Mouse (Mus musculus) lung, embryonic 14.5 days (tissue): ENCODE measurements around the gene Pdx1. TPM values are rescaled to one million over a fixed set of nuclear protein-coding genes. Genes with fewer than 3 reads are reported as not detected.

ENCODE experiments used
- ATAC-seq: fragments of 200-750 bp; cut with Nextera tagmentation; 2 replicates; pipeline ENCODE4 v1.8.0; 2017; ENCODE audit warnings: mild to moderate bottlenecking, moderate TSS enrichment, moderate library complexity; ENCODE audit not compliant: insufficient read depth
- DNase-seq: peaks from one replicate; pipeline ENCODE4 v3.0.0-alpha.2; 2015
- H3K27ac ChIP-seq: fragments of 300-500 bp; sonication (generic); 2 replicates; pipeline ENCODE4 v1.5.1; 2014; ENCODE audit warnings: low read depth, mild to moderate bottlenecking, moderate library complexity
- H3K27me3 ChIP-seq: fragments of 300-500 bp; sonication (generic); 2 replicates; pipeline ENCODE4 v1.6.1; 2014; ENCODE audit warnings: low read length, control low read depth; ENCODE audit not compliant: insufficient read depth
- H3K36me3 ChIP-seq: fragments of 300-500 bp; sonication (generic); 2 replicates; pipeline ENCODE4 v1.6.1; 2014; ENCODE audit warnings: control low read depth; ENCODE audit not compliant: insufficient read depth
- H3K4me1 ChIP-seq: fragments of 300-500 bp; sonication (generic); 2 replicates; pipeline ENCODE4 v1.6.1; 2014; ENCODE audit warnings: antibody characterized with exemption, control low read depth; ENCODE audit not compliant: insufficient read depth
- H3K4me2 ChIP-seq: fragments of 300-500 bp; sonication (generic); 2 replicates; pipeline ENCODE4 v1.6.1; 2014; ENCODE audit warnings: mild to moderate bottlenecking
- H3K4me3 ChIP-seq: fragments of 300-500 bp; sonication (generic); 2 replicates; pipeline ENCODE4 v1.5.1; 2014; ENCODE audit warnings: low read depth, low read length
- H3K9ac ChIP-seq: fragments of 300-500 bp; sonication (generic); 2 replicates; pipeline ENCODE4 v1.6.1; 2014
- H3K9me3 ChIP-seq: fragments of 300-500 bp; sonication (generic); 2 replicates; pipeline ENCODE4 v1.6.1; 2016; ENCODE audit warnings: low read depth, low read length, control low read depth
- CTCF ChIP-seq: IDR thresholded peaks from 2 replicates; pipeline ENCODE4 v1.5.1; 2016; ENCODE audit warnings: antibody characterized with exemption, low read depth
- WGBS: fragments of 180-500 bp; shearing (Covaris S2); extraction: QIAGEN DNeasy Blood & Tissue Kit; methylation state at CpG from one replicate; pipeline ENCODE4 v1.1.7; 2014; 5-methylcytosine and 5-hydroxymethylcytosine counted together
- polyA plus RNA-seq: library from polyadenylated mRNA; unstranded; fragments of >200 nt; fragmentation: Nextera tagmentation; extraction: Ambion mirVana; gene quantifications from 2 replicates; pipeline ENCODE4 v1.2.1, GENCODE M21; 2014

The Pdx1 gene
- polyA plus RNA-seq, 1 experiment from 2014 or later = not detected

DNA sequence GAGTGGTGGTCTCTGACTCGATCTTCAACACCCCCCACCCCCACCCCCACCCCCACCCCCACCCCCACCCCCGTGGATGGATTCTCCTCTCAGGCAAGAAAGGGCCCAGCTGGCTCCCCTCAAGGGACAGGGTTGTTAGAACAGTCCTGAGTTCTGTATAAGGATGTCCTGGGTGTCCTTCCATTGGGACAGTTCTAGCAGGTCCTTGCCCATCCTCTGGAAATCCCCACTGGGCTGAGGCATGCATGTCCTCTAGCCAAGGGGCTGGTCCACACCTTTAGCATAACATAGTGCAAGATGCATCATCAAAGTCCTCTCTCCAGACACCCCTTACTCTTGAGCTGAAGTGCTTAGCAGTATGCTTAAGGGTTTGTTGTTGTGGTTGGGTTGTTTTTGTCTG, 40.0 kb downstream of the Pdx1 start:
- Histone ChIP-seq H3K27me3 (peaks cover 100% of the 10 kb centered on the region), H3K4me3 (no peak overlapping the region), H3K9ac (no peak overlapping the region), H3K27ac (no peak overlapping the region), H3K4me1 (no peaks in the 10 kb centered on the region), H3K36me3 (no peaks in the 10 kb centered on the region), H3K4me2 (no peak overlapping the region), H3K9me3 (no peaks in the 10 kb centered on the region)
- ATAC-seq = no peak
- 12% methylated on average over 2 of the region's 2 CpGs for WGBS
- DNase-seq = no peak
- no peak for TF ChIP-seq CTCF

DNA sequence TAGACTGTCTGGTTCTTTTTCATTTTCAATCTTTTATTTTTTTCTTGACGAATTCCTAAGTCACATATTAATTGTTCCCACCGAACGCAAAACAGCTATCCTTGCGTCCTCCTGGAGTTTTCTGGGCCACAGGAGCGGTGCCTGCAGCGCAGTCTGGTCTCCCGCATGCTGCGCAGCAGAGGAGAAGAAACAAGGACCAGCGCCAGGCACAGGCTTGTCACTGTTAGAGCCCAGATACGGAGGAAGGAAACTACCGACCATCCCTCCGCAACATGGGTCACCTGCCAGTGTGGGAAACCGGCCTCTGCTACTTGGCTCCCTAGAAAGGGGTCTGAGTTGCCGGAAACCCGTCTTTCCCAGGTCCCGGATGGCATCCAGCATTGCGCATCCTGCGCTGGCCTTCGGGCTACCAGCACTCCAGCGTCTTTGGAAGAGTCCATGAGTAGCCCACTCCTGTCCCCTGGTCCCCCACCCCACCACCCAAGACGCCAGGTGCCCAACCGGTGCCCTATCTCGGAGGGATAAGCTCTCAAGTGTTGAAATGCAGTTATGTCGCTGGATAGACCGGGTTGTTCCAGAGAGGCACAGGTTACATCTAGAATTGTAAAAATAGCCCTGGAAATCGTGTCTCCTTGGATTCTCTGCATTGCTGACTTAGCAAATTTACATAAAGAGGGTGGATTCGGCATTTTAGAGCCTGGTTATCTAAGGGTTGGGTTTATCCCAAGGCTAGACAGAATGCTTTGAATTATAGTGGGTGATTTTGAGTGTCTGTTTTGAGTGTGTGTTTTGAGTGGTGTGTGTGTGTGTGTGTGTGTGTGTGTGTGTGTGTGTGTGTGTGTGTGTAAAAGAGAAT, 43.3 kb downstream of the Pdx1 start:
- H3K4me1 ChIP-seq = no peaks in the 10 kb centered on the region
- H3K4me3 ChIP-seq = no peak overlapping the region
- no peak overlapping the region for H3K27ac ChIP-seq
- peaks cover 100% of the 10 kb centered on the region for H3K27me3 ChIP-seq
- WGBS = 2% methylated on average over 27 of the region's 27 CpGs
- ATAC-seq (no peak), DNase-seq (no peak)
- no peak for TF ChIP-seq CTCF
- no peaks in the 10 kb centered on the region for H3K9me3 ChIP-seq
- H3K36me3 ChIP-seq = no peaks in the 10 kb centered on the region
- no peak overlapping the region for H3K4me2 ChIP-seq
- no peak overlapping the region for H3K9ac ChIP-seq

DNA sequence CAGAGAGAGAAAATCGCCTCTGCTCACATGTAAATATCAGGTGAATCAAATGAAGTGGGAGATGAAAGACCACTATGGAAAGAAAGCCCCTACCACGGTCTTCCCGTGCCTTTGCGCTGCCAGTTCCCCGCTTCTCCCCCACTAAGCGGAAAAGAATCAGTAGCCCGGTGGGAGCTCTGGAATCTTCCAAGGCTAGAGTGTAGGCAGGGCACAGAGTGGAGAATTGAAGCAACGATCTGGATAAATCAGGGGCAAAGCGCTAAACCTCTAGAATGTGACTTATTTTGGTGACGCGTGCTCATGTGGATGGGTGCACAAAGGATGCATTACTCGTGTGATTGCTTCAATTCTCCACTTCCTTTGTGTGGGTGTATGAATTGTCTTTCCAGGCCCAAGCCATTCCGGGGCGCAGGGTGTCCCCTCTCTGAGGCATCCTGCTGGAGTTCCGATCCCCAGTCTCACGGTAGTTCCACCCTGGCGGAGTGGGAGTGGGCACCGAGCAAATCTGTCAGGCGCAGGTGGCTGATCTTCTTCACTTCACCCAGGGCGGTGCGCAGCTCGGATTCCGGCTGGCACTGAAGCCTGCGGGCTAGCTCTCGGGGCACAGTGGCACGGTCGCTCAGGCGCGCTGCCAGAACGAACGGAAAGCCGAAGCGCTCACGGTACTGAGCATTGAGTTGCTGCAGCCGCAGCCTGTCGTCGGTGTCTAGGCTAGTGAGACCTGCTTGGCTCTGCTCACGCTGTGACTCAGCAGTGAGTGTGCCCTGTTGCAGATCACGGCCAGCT, 45.1 kb downstream of the Pdx1 start:
- H3K4me3 ChIP-seq = no peak overlapping the region
- H3K27me3 ChIP-seq = peaks cover 94% of the 10 kb centered on the region
- WGBS = 1% methylated on average over 39 of the region's 39 CpGs
- H3K9ac ChIP-seq = no peak overlapping the region
- no peaks in the 10 kb centered on the region for H3K4me1 ChIP-seq
- H3K9me3 ChIP-seq = no peaks in the 10 kb centered on the region
- H3K36me3 ChIP-seq = no peaks in the 10 kb centered on the region
- no peak overlapping the region for H3K27ac ChIP-seq
- DNase-seq (no peak), ATAC-seq (no peak)
- no peak overlapping the region for H3K4me2 ChIP-seq
- no peak for TF ChIP-seq CTCF

DNA sequence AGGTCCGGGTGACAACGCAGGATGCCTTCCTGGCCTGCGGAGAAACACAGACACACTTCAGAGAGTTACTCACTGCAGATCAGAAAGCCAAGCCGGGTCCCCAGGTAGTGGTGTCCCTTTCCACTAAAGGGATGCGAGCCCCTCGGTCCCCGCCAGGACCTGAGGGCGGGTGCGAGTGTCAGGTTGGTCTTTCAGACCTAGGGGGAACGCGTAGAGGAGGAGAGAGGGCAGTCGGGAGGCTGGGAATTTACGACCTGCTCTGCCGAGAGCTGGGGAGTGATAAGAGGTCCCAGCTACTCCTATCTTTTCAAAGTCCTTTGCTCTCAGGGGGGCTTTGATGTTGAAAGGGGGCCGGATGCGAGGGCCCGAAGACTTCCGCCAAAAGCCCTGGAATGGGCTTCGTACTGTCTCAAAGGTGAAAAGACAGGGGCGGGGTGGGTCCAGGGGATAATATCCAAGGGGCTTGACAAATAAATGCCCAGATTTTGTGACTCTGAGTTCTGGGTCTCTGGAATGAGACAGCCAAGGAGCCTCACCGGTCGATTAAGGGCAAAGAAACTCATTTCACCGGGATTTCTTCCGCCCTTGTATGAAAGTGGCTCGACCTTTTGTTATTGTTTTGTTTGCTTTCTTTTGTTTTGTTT, 45.8 kb downstream of the Pdx1 start:
- Histone ChIP-seq H3K9me3 (no peaks in the 10 kb centered on the region), H3K4me2 (no peak overlapping the region), H3K27ac (no peak overlapping the region), H3K36me3 (no peaks in the 10 kb centered on the region), H3K4me3 (no peak overlapping the region), H3K4me1 (no peaks in the 10 kb centered on the region), H3K27me3 (peaks cover 94% of the 10 kb centered on the region), H3K9ac (no peak overlapping the region)
- DNase-seq (no peak), ATAC-seq (no peak)
- WGBS = 2% methylated on average over 25 of the region's 25 CpGs
- no peak for TF ChIP-seq CTCF

GRCm38 (mm10) chr5:147317321-147317720, 47.6 kb downstream of the Pdx1 start:
- no peak for TF ChIP-seq CTCF
- peaks cover 91% of the 10 kb centered on the region for H3K27me3 ChIP-seq
- no peak overlapping the region for H3K9ac ChIP-seq
- H3K9me3 ChIP-seq = no peaks in the 10 kb centered on the region
- H3K4me3 ChIP-seq = no peak overlapping the region
- H3K27ac ChIP-seq = no peak overlapping the region
- ATAC-seq (no peak), DNase-seq (no peak)
- no peak overlapping the region for H3K4me2 ChIP-seq
- 2% methylated on average over 7 of the region's 7 CpGs for WGBS
- no peaks in the 10 kb centered on the region for H3K36me3 ChIP-seq
- H3K4me1 ChIP-seq = no peaks in the 10 kb centered on the region

GRCm38 (mm10) chr5:147317991-147318390, 48.2 kb downstream of the Pdx1 start:
- H3K9ac ChIP-seq = no peak overlapping the region
- no peaks in the 10 kb centered on the region for H3K4me1 ChIP-seq
- TF ChIP-seq CTCF = peak; percentile 46
- no peak overlapping the region for H3K4me2 ChIP-seq
- WGBS = 20% methylated on average over 7 of the region's 7 CpGs
- no peak for DNase-seq
- ATAC-seq = no peak
- no peaks in the 10 kb centered on the region for H3K9me3 ChIP-seq
- peaks cover 88% of the 10 kb centered on the region for H3K27me3 ChIP-seq
- no peaks in the 10 kb centered on the region for H3K36me3 ChIP-seq
- no peak overlapping the region for H3K4me3 ChIP-seq
- H3K27ac ChIP-seq = no peak overlapping the region

DNA sequence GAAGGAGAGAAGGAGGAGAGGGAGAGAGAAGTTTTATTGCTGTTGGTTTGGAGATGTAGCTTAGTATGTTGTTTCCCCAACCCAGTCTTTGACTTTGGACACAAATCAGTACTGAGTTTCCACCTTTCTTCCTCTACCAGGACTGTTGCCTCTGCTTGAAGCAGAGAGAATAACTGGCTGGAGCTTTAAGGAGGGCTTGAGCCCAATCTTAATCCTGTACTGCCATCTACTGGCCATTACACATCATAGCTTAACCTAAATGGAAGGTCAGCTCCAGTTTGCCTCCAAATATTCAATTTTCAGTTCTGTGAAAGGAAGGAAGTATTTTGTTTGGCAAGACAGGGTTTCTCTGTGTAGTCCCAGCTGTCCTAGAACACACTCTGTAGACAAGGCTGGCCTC, 49.9 kb downstream of the Pdx1 start:
- Histone ChIP-seq H3K36me3 (no peaks in the 10 kb centered on the region), H3K4me2 (no peak overlapping the region), H3K9me3 (no peaks in the 10 kb centered on the region), H3K27me3 (peaks cover 71% of the 10 kb centered on the region), H3K4me1 (no peaks in the 10 kb centered on the region), H3K4me3 (no peak overlapping the region), H3K27ac (no peak overlapping the region), H3K9ac (no peak overlapping the region)
- TF ChIP-seq CTCF = peak; percentile 83
- ATAC-seq = peak; percentile 57; the same call in 1 of the 2 replicates
- DNase-seq = peak; percentile 91
